Mouse (Mus musculus): ENCODE data around the gene Dnttip1. TPM values are rescaled to one million over a fixed set of nuclear protein-coding genes. Genes with fewer than 3 reads are reported as not detected.

The Dnttip1 gene
- total and polyA plus RNA-seq, 3 experiments: 15.9 to 21.9 (median 21.8) TPM

DNA sequence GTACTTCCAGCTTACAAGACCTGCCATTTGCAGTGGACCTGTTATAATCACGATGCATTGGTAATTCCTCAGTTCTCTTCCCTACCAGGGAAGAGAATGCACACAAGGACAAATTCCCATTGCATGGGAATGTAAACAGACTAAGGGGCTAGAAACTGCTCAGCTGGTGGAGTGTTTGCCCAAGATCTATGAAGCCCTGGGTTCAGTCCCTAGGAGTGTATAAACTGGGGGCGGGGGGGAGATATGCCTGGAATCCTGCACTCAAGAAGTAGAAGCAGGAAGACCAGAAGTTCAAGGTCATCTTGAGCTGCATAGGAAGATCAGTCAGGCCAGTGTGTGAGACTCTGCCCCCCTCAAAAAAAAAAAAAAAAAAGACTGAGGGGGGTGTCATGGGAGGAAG is 12.5 kb upstream of the Dnttip1 start:
- WGBS: 87% methylated on average over 2 of the region's 2 CpGs
- no peaks in the 10 kb centered on the region for H3K36me3 ChIP-seq (ENCODE audit: control insufficient read depth, insufficient read depth, low read length)
- H3K27ac ChIP-seq: no peak overlapping the region
- H3K9ac ChIP-seq (ENCODE audit: low read depth, low read length): no peak overlapping the region
- no peaks in the 10 kb centered on the region for H3K27me3 ChIP-seq (ENCODE audit: control insufficient read depth, insufficient read depth, low read length)
- intact Hi-C loops (cut with DNase I): no loop called here
- TF ChIP-seq CTCF (IDR thresholded peaks at IDR 0.05): no peak
- TF ChIP-seq POLR2A (IDR thresholded peaks at IDR 0.05; ENCODE audit: insufficient read depth, low read depth, low read length): no peak
- no peak for TF ChIP-seq EP300 (IDR thresholded peaks at IDR 0.05; ENCODE audit: insufficient read depth, low read depth, low read length)
- H3K4me1 ChIP-seq (ENCODE audit: control insufficient read depth, insufficient read depth, low read length): no peaks in the 10 kb centered on the region
- H3K4me3 ChIP-seq: no peak overlapping the region
- DNase-seq: no peak
- no peaks in the 10 kb centered on the region for H3K79me2 ChIP-seq (replicated peaks; ENCODE audit: control insufficient read depth, insufficient read depth, low read length)

DNA sequence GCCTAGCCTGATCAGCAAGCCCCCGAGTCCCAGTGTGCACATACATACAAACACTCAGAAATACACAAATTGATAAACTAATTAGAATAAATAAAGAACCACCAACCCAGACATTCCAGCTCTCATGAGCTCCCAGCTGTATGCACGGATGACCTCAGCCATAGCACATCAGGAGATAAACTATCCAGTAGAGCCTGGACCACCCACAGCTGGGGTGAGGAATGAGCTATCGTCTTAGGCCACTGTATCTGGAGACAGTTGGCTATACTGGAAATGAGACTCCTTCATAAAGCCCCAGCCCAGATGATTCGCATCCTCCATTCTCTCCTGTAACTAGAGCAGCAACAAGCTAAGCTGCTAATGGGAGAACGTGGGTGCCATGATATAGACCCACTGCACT is 10.9 kb upstream of the Dnttip1 start:
- TF ChIP-seq POLR2A (IDR thresholded peaks at IDR 0.05; ENCODE audit: insufficient read depth, low read depth, low read length) (no peak), EP300 (IDR thresholded peaks at IDR 0.05; ENCODE audit: insufficient read depth, low read depth, low read length) (no peak), CTCF (IDR thresholded peaks at IDR 0.05) (no peak)
- Histone ChIP-seq H3K27me3 (ENCODE audit: control insufficient read depth, insufficient read depth, low read length) (no peaks in the 10 kb centered on the region), H3K9ac (ENCODE audit: low read depth, low read length) (no peak overlapping the region), H3K4me3 (no peak overlapping the region), H3K4me1 (ENCODE audit: control insufficient read depth, insufficient read depth, low read length) (no peaks in the 10 kb centered on the region), H3K36me3 (ENCODE audit: control insufficient read depth, insufficient read depth, low read length) (no peaks in the 10 kb centered on the region), H3K79me2 (replicated peaks; ENCODE audit: control insufficient read depth, insufficient read depth, low read length) (no peaks in the 10 kb centered on the region), H3K27ac (no peak overlapping the region)
- DNase-seq: no peak
- intact Hi-C loops (cut with DNase I): no loop called here
- WGBS: 72% methylated on average over 5 of the region's 5 CpGs

DNA sequence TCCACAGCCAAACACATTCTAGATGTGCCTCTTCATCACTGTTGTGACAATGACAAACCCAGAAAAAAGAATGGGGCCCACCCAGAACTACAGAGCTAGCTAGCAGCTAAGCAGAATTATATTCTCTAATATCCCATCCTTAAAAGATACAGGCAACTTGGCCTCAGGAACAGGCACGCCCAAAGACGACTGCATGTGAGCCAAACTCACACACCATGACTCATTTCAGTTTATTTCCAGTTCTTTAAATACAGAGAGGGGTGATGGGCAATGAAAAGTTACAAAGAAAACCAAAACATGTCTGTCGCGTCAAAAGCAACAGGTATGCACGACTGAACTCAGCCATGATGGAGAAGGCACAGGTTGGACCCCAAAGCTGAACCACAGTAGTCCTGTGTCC is 10.3 kb upstream of the Dnttip1 start:
- intact Hi-C loops (cut with DNase I): no loop called here
- H3K79me2 ChIP-seq (replicated peaks; ENCODE audit: control insufficient read depth, insufficient read depth, low read length): no peaks in the 10 kb centered on the region
- WGBS: 77% methylated on average over 5 of the region's 5 CpGs
- DNase-seq: no peak
- no peaks in the 10 kb centered on the region for H3K36me3 ChIP-seq (ENCODE audit: control insufficient read depth, insufficient read depth, low read length)
- no peaks in the 10 kb centered on the region for H3K27me3 ChIP-seq (ENCODE audit: control insufficient read depth, insufficient read depth, low read length)
- no peaks in the 10 kb centered on the region for H3K4me1 ChIP-seq (ENCODE audit: control insufficient read depth, insufficient read depth, low read length)
- TF ChIP-seq EP300 (IDR thresholded peaks at IDR 0.05; ENCODE audit: insufficient read depth, low read depth, low read length) (no peak), CTCF (IDR thresholded peaks at IDR 0.05) (no peak), POLR2A (IDR thresholded peaks at IDR 0.05; ENCODE audit: insufficient read depth, low read depth, low read length) (no peak)
- H3K4me3 ChIP-seq: no peak overlapping the region
- H3K9ac ChIP-seq (ENCODE audit: low read depth, low read length): no peak overlapping the region
- H3K27ac ChIP-seq: no peak overlapping the region

DNA sequence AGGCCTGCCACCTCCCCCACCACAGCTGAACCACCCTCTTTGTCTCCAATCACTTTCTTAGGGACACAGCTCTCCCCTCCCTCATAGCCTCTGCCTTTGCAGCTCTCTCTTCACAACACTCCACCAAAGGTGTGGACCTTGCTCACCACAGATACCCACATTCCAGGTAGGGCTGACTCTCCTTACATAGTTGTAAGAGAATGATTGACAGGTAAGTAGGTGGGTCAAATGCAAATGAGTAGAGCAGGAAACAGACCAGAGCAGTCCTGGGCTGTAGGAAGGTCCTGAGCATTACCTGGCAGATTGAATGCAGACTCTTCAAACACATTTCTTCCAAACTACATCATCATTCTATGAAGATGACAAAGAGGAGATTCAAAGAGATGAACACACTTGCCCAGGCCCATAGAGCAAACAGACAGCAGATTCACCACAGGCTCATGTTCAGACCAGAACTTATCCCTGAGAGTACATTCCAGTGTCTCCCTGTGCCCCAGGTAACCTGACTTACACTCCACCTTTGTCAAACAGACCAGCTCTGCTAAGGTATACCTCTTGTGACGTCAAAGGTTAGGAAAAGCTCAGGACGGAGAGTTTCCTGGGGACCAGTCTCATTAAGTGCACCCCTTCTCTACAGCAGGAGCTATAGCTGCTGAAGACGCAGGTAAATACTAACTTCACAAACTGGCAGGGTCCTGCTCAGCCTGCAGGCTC is 8.2 kb upstream of the Dnttip1 start:
- no peaks in the 10 kb centered on the region for H3K36me3 ChIP-seq (ENCODE audit: control insufficient read depth, insufficient read depth, low read length)
- no peaks in the 10 kb centered on the region for H3K79me2 ChIP-seq (replicated peaks; ENCODE audit: control insufficient read depth, insufficient read depth, low read length)
- TF ChIP-seq POLR2A (IDR thresholded peaks at IDR 0.05; ENCODE audit: insufficient read depth, low read depth, low read length): no peak
- no peak for TF ChIP-seq CTCF (IDR thresholded peaks at IDR 0.05)
- no peak for TF ChIP-seq EP300 (IDR thresholded peaks at IDR 0.05; ENCODE audit: insufficient read depth, low read depth, low read length)
- WGBS: 72% methylated on average over 3 of the region's 3 CpGs
- no peak overlapping the region for H3K4me3 ChIP-seq
- DNase-seq: no peak
- intact Hi-C loops (cut with DNase I): no loop called here
- H3K27me3 ChIP-seq (ENCODE audit: control insufficient read depth, insufficient read depth, low read length): no peaks in the 10 kb centered on the region
- no peaks in the 10 kb centered on the region for H3K4me1 ChIP-seq (ENCODE audit: control insufficient read depth, insufficient read depth, low read length)
- no peak overlapping the region for H3K27ac ChIP-seq
- H3K9ac ChIP-seq (ENCODE audit: low read depth, low read length): no peak overlapping the region

DNA sequence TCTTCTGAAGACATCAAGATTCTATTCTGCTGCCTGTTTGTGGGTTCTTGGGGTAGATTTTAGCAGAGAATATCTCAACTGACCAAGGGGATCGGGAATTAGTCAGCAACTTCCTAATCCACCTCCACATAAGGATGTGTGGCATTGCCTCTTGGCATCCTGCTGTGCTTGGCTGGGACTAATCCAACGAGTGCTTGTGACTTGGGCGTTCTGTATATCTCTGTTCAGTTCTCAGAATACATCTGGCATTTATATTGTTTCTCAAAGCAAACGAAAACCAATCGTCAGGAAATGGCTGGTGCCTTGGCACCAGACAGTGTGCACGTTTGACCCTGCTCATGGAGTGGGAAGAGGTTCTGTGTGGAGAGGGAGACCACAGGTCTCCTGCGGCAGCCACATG is 5.9 kb upstream of the Dnttip1 start:
- no peak for DNase-seq
- no peak overlapping the region for H3K9ac ChIP-seq (ENCODE audit: low read depth, low read length)
- H3K4me1 ChIP-seq (ENCODE audit: control insufficient read depth, insufficient read depth, low read length): peaks cover under 1% of the 10 kb centered on the region; the same call in 1 of the 2 replicates
- no peak overlapping the region for H3K27ac ChIP-seq
- no peaks in the 10 kb centered on the region for H3K79me2 ChIP-seq (replicated peaks; ENCODE audit: control insufficient read depth, insufficient read depth, low read length)
- H3K27me3 ChIP-seq (ENCODE audit: control insufficient read depth, insufficient read depth, low read length): no peaks in the 10 kb centered on the region
- intact Hi-C loops (cut with DNase I): no loop called here
- no peak for TF ChIP-seq POLR2A (IDR thresholded peaks at IDR 0.05; ENCODE audit: insufficient read depth, low read depth, low read length)
- TF ChIP-seq CTCF (IDR thresholded peaks at IDR 0.05): no peak
- no peak for TF ChIP-seq EP300 (IDR thresholded peaks at IDR 0.05; ENCODE audit: insufficient read depth, low read depth, low read length)
- 33% methylated on average over 7 of the region's 7 CpGs for WGBS
- H3K4me3 ChIP-seq: no peak overlapping the region
- H3K36me3 ChIP-seq (ENCODE audit: control insufficient read depth, insufficient read depth, low read length): no peaks in the 10 kb centered on the region

DNA sequence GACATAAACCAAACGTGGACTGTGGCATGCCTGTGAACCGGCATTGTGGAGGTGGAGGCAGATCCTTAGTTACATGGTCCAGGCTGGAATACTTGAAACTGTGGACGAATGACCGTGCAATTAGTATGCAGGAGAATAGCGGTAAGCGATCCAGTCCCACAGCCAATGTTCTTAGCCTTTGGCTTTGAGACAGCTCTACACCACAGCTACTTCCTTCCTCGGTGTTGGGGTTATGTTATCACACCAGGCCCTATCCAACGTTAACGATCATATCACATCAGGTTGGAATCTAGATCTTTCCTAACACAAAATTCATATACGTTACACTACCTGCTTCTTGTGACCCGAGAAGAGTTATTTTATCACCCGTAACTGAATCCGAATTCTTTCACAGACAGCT is 796 bp upstream of the Dnttip1 start:
- intact Hi-C loops (cut with DNase I): loop anchor here (5.0 kb wide), 1 partner anchor 42 kb away; the partner anchor contains the start of gene Snx21
- TF ChIP-seq CTCF (IDR thresholded peaks at IDR 0.05): no peak
- no peak for TF ChIP-seq POLR2A (IDR thresholded peaks at IDR 0.05; ENCODE audit: insufficient read depth, low read depth, low read length)
- TF ChIP-seq EP300 (IDR thresholded peaks at IDR 0.05; ENCODE audit: insufficient read depth, low read depth, low read length): no peak
- H3K27me3 ChIP-seq (ENCODE audit: control insufficient read depth, insufficient read depth, low read length): no peaks in the 10 kb centered on the region

More for the DNA sequence above, 796 bp upstream of the Dnttip1 start:
- Histone ChIP-seq H3K9ac (ENCODE audit: low read depth, low read length) (no peak overlapping the region), H3K27ac (no peak overlapping the region), H3K4me3 (peak overlapping the region; percentile 91), H3K79me2 (replicated peaks; ENCODE audit: control insufficient read depth, insufficient read depth, low read length) (peaks cover 4% of the 10 kb centered on the region), H3K36me3 (ENCODE audit: control insufficient read depth, insufficient read depth, low read length) (no peaks in the 10 kb centered on the region), H3K4me1 (ENCODE audit: control insufficient read depth, insufficient read depth, low read length) (peaks cover 5% of the 10 kb centered on the region)
- DNase-seq: no peak
- 55% methylated on average over 13 of the region's 13 CpGs for WGBS

Data from heart, adult 2 months (tissue).